Mouse (Mus musculus) heart, postnatal 0 days (tissue): Measurements from ENCODE around the gene Fzd5. TPM values are rescaled to one million over a fixed set of nuclear protein-coding genes. Genes with fewer than 3 reads are reported as not detected.
A peak's percentile ranks its signal among the peaks of the same experiment; 100 is the strongest.

ENCODE experiments used
- ATAC-seq: fragments of 200-750 bp; cut with Nextera tagmentation; 2 replicates; pipeline ENCODE4 v1.8.0; 2017; ENCODE audit warnings: low read depth, moderate number of reproducible peaks, moderate library complexity; ENCODE audit not compliant: insufficient read depth
- DNase-seq: peaks from one replicate; pipeline ENCODE4 v3.0.0-alpha.2; 2016; ENCODE audit warnings: low spot score
- H3K27ac ChIP-seq: fragments of 300-500 bp; sonication (generic); 2 replicates; pipeline ENCODE4 v1.5.1; 2014; ENCODE audit warnings: low read depth, mild to moderate bottlenecking
- H3K27me3 ChIP-seq: fragments of 300-500 bp; sonication (generic); 2 replicates; pipeline ENCODE4 v1.6.1; 2014; ENCODE audit warnings: low read length, mixed read lengths; ENCODE audit not compliant: control insufficient read depth, insufficient read depth
- H3K36me3 ChIP-seq: fragments of 300-500 bp; sonication (generic); replicated peaks from 2 replicates; pipeline ENCODE4 v1.6.1; 2014; ENCODE audit warnings: low read length, mixed read lengths; ENCODE audit not compliant: control insufficient read depth, insufficient read depth
- H3K4me1 ChIP-seq: fragments of 300-500 bp; sonication (generic); 2 replicates; pipeline ENCODE4 v1.6.1; 2014; ENCODE audit warnings: antibody characterized with exemption; ENCODE audit not compliant: control insufficient read depth, insufficient read depth
- H3K4me2 ChIP-seq: fragments of 300-500 bp; sonication (generic); 2 replicates; pipeline ENCODE4 v1.6.1; 2014; ENCODE audit warnings: low read depth, mild to moderate bottlenecking, low read length, moderate library complexity
- H3K4me3 ChIP-seq: fragments of 300-500 bp; sonication (generic); 2 replicates; pipeline ENCODE4 v1.5.1; 2014; ENCODE audit warnings: low read depth, low read length
- H3K9ac ChIP-seq: fragments of 300-500 bp; sonication (generic); replicated peaks from 2 replicates; pipeline ENCODE4 v1.6.1; 2014; ENCODE audit warnings: low read depth, low read length, mixed read lengths
- H3K9me3 ChIP-seq: fragments of 300-500 bp; sonication (generic); replicated peaks from 2 replicates; pipeline ENCODE4 v1.6.1; 2016; ENCODE audit warnings: low read length; ENCODE audit not compliant: control insufficient read depth
- CTCF ChIP-seq: IDR thresholded peaks from 2 replicates; pipeline ENCODE4 v1.5.1; 2016; ENCODE audit warnings: antibody characterized with exemption, control low read depth, low read depth
- EP300 ChIP-seq: IDR thresholded peaks from 2 replicates; pipeline ENCODE4 v1.6.1; 2016; ENCODE audit warnings: antibody characterized with exemption, low read depth
- WGBS: fragments of 180-500 bp; shearing (Covaris S2); extraction: QIAGEN DNeasy Blood & Tissue Kit; methylation state at CpG from one replicate; pipeline ENCODE4 v1.1.7; 2014; 5-methylcytosine and 5-hydroxymethylcytosine counted together
- polyA plus RNA-seq: library from polyadenylated mRNA; unstranded; fragments of >200 nt; fragmentation: Nextera tagmentation; extraction: Ambion mirVana; gene quantifications from 2 replicates; pipeline ENCODE4 v1.2.1, GENCODE M21; 2015
- total RNA-seq: library from RNA; depleted of rRNA; stranded (reverse); fragments of >200 nt; gene quantifications from 2 replicates; pipeline ENCODE4 v1.2.3, GENCODE M21; 2014; ENCODE audit warnings: low replicate concordance; rRNA removed

The Fzd5 gene
- total RNA-seq (6.0 and 17.9 TPM in 2 replicates), polyA plus RNA-seq (1.3 and 1.4 TPM in 2 replicates)

GRCm38 (mm10) chr1:64737502-64738179 is at the start of gene Fzd5:
TSS of gene Fzd5 (minus strand) at chr1:64737751.
- Histone ChIP-seq H3K4me1 (peaks cover 23% of the 10 kb centered on the region), H3K4me2 (peak within 1 kb of the TSS; percentile 81), H3K27me3 (no peaks in the 10 kb centered on the region), H3K4me3 (peak within 1 kb of the TSS; percentile 72), H3K27ac (peak within 1 kb of the TSS; percentile 87), H3K36me3 (no peaks in the 10 kb centered on the region), H3K9ac (peak within 1 kb of the TSS; percentile 78), H3K9me3 (no peaks in the 10 kb centered on the region)
- DNase-seq (peak; percentile 98), ATAC-seq (peak; percentile 90)
- under 1% methylated on average over 56 of the region's 73 CpGs for WGBS
- no peak for TF ChIP-seq EP300
- peak; percentile 46 for TF ChIP-seq CTCF

GRCm38 (mm10) chr1:64779863-64780262 is 42.3 kb upstream of the Fzd5 start:
- Histone ChIP-seq H3K4me3 (no peak overlapping the region), H3K27ac (no peak overlapping the region), H3K4me2 (no peak overlapping the region), H3K9ac (no peak overlapping the region), H3K4me1 (no peaks in the 10 kb centered on the region), H3K9me3 (no peaks in the 10 kb centered on the region), H3K27me3 (no peaks in the 10 kb centered on the region), H3K36me3 (no peaks in the 10 kb centered on the region)
- ATAC-seq, result no peak
- TF ChIP-seq CTCF (no peak), EP300 (no peak)
- WGBS, result 77% methylated on average over 12 of the region's 12 CpGs
- DNase-seq, result no peak

GRCm38 (mm10) chr1:64779415-64779814 is 41.9 kb upstream of the Fzd5 start:
- no peaks in the 10 kb centered on the region for H3K27me3 ChIP-seq
- no peak for ATAC-seq
- no peak for TF ChIP-seq EP300
- TF ChIP-seq CTCF, result no peak

GRCm38 (mm10) chr1:64773305-64773704 is 35.8 kb upstream of the Fzd5 start:
- no peak overlapping the region for H3K27ac ChIP-seq
- 81% methylated on average over 4 of the region's 4 CpGs for WGBS
- TF ChIP-seq EP300, result no peak
- TF ChIP-seq CTCF, result no peak
- no peak overlapping the region for H3K4me2 ChIP-seq
- DNase-seq (no peak), ATAC-seq (no peak)
- no peak overlapping the region for H3K9ac ChIP-seq
- H3K27me3 ChIP-seq, result no peaks in the 10 kb centered on the region
- no peaks in the 10 kb centered on the region for H3K9me3 ChIP-seq
- H3K4me1 ChIP-seq, result 0 out of 2 replicates have a peak, but pooled peaks cover 7% of the 10 kb centered on the region
- no peaks in the 10 kb centered on the region for H3K36me3 ChIP-seq
- H3K4me3 ChIP-seq, result no peak overlapping the region

More at GRCm38 (mm10) chr1:64779415-64779814, 41.9 kb upstream of the Fzd5 start:
- no peaks in the 10 kb centered on the region for H3K4me1 ChIP-seq
- no peaks in the 10 kb centered on the region for H3K9me3 ChIP-seq
- no peak overlapping the region for H3K4me2 ChIP-seq
- H3K9ac ChIP-seq, result no peak overlapping the region
- H3K4me3 ChIP-seq, result no peak overlapping the region
- H3K36me3 ChIP-seq, result no peaks in the 10 kb centered on the region
- 81% methylated on average over 5 of the region's 5 CpGs for WGBS
- H3K27ac ChIP-seq, result no peak overlapping the region
- no peak for DNase-seq

GRCm38 (mm10) chr1:64770169-64770568 is 32.6 kb upstream of the Fzd5 start:
- no peaks in the 10 kb centered on the region for H3K27me3 ChIP-seq
- H3K9ac ChIP-seq, result no peak overlapping the region
- no peaks in the 10 kb centered on the region for H3K36me3 ChIP-seq
- H3K9me3 ChIP-seq, result no peaks in the 10 kb centered on the region
- no peak for ATAC-seq
- no peak overlapping the region for H3K4me2 ChIP-seq
- TF ChIP-seq EP300, result no peak
- no peak for TF ChIP-seq CTCF
- no peak overlapping the region for H3K4me3 ChIP-seq
- 0 out of 2 replicates have a peak, but pooled peaks cover 7% of the 10 kb centered on the region for H3K4me1 ChIP-seq
- no peak overlapping the region; the same call in 1 of the 2 replicates for H3K27ac ChIP-seq
- DNase-seq, result no peak
- WGBS, result 49% methylated on average over 6 of the region's 6 CpGs
